Mouse (Mus musculus) v-Abl transformed pro-B cells (cell line): Measurements from ENCODE around the gene Supt3.

Source experiments
- in situ Hi-C, 2 experiments: fragments of 400-800 bp; cut with MboI; formaldehyde crosslinking; loops; one replicate each; pipeline ENCODE4 v1.15.1; 2025; ENCODE audit not compliant: unreplicated experiment in 2 of 2

Supt3 gene

DNA sequence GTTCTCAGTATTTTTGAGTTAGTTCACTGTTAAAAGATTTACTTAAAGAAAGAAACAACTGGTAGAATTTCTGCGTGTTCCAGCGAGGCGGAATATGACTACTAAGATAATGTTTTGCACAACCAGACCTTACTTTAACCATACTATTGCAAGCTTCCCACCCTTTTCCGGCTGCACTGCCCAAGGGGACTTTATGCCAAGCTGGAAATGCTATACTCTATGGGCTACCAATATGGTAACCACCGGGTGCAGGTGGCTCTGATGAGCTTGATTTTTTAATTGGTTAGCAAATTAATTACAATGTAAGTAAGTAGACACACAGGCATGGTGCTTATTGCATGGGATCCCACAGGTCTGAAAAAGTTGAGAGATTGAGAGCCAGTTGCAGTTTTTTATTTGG lies 1.2 kb downstream of the Supt3 start:
- in situ Hi-C loops = no loop called here

DNA sequence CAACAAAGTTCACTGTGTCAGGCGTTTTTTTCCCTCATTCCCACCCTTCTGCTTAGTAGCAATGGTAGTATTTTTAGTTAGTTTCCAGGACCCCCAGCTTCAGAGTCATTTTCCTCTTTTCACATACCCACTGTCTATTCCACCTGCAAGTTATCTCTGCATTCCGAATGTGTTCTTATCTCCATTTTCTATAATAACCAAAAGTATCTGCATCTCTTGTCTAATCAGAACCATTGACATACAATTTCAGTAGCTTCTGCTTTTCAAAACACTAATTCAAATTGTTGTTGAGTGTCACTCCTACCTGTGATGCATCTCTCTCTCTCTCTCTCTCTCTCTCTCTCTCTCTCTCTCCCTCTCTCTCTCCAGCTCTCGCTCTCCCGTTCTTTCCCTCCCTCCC lies 3.4 kb downstream of the Supt3 start:
- in situ Hi-C loops = no loop called here

DNA sequence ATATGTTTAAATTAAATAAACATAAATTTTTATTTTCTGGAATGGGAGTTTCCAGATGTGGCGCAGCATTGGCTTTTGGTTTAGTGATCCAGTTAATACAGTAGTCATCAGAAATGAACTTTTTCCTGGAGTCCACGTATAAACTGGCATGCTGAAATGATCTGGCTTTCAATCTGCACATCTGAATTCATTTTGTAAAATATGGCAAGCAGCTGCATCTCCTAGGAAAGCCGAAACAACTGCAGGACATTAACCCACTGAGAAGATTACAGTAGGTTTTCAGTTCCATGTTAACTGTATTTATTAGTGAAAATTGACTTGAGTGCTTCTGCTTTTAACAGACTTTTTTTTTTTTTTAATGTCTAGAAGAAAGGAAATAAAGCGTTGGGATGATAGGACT lies 5.4 kb downstream of the Supt3 start:
- in situ Hi-C loops = no loop called here

DNA sequence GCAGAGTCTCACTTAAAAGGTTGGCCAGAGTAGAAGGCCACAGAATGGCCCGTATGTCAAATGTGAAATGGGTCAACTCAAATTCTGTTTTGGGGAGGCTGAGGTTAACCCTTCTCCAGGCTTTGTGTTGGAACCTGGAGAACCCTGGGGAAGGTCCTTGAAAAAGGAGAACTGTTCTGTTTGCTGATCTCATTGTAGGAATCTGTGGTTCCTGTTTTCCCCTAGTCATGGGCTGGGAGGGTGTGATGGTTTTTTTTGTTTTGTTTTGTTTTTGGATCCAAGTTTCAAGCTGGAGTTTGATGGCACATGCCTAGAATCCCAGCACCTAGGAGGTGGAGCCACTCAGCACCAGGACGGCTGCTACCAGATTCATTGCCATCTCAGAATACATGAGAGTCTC lies 6.2 kb downstream of the Supt3 start:
- in situ Hi-C loops = no loop called here

DNA sequence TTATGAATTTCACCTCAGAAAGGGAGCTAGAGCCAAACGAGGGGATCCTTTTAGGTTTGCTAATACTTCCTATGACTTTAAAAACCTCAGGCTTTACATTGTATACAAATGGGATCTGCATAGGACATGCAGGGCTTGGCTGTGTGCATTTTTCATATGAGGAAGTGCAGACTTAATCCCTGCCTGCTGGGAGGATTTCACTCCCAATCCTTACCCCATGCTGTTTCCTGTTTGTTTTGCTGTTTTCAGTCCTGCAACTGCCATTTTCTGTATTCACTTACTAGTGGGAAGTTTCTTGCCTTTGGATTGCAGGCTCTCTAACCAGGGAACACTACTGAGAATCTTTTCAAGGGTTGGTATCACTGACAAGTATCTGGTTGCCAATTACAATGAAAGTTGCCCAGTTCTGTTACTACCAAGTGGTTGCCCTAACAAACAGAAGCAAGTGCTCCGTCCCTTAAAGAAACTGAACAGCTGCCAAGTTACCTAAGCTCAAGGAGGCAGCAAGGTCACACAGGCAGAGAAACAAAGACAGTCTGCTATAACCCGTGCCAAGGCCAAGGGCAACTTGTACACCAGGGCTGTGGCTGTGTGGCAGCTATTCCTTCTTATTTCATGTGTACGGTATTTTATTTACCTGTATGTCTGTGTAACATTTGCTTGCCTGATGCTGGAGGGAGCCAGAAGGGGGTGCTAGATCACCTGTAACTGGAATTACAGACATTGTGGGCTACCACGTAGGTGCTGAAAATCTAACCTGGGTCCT lies 12.2 kb downstream of the Supt3 start:
- in situ Hi-C loops = no loop called here

DNA sequence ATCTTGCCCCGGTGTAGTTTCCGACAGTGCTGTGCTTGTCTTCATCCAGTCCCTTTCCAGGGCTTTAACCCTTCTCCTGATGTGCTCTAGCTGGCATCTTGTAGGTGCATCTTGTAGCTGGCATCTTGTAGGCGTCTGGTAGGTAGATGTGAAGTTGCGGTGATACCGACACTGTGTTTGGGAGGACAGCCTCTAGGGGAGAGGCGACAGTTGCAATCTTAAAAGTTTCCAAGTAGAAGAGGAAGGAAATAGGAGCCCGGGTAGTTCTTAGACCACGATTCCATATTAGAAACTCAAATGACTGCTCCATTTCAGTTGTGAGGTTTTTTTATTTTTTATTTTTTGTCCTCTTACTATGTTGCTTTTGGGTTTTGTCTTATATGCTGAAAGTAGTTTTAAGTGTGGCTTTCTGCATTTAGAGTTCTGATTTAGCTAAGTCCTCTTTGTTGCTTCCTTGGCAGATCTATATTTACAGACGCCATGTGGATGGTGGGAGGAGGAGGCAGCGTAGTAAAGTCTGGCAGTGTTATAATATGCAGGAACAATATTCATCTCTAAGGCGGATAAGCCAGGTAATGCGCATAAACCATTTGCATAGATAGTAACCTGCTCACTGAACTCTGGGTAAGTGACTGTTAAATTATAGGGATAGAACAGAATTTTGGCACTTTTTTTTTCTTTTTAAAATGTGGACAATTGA lies 15.4 kb downstream of the Supt3 start:
- in situ Hi-C loops = no loop called here

DNA sequence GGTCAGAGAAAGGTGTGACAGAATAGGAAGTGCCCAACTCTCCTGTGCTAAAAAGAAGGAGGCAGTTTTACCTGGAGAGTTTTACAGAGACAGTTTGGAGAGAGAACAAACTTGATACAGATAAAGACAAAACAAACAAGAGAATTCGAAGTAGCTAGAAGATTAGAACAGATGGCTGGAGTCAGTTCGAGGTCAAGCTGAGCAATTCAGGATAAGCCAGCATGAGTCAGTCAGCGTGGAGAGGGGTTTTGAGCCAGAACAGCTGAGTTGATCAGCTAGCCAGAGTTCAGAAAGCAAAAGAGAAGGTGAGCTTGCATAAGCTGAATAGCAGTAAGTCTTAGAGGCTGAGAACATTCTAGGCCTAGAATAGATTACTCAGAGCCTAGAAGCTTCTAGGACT lies 20.4 kb downstream of the Supt3 start:
- in situ Hi-C loops = no loop called here

DNA sequence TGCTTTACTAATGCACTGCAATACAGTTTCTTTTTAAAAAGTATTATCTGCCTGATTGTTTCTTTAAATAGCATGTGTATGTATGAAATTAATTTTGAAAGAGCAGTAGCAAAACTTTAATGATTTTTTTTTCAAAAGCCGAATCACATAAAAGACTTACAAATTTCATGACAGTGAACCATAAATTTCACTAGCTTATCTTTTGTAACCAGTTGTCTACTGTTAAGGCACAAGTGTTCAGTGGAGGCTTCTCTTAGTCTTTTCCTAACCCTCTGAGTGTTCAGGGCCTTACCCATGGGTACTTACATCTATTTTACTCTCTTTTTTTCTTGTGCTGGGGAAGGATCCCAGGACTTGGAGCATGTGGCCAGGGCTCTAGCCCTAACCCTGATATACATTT lies 30.1 kb downstream of the Supt3 start:
- in situ Hi-C loops = no loop called here

DNA sequence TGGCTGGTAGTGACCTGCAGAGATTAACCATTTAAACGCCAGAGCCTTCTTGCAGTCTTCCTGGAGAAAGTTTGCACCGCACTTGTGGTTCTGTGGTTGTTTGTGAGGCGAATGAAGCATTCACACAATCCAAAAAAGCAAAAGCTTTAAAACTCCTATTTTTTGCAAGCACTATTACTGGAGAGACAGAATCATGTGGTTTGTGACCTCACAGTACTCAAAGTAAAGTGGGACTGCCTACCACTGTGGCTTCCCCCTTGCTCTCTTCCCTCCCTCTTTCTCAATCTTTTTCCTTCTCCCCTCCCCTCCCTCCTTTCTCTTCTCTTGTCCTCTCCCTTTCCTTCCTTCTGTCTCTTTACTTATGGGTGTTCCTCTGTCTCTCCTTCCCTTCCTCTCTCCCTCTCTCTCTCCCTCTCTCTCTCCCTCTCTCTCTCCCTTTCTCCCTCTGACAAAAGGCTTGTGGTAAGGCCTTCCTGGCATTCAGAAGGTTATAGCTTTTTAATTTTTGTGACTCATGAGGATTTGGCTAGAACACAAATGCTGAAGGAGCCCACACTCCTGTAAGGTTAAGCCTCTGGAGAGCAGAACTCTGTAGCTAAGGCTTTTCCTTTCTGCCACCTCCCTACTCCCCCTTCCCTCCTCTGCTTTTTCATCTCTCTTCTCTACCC lies 37.7 kb downstream of the Supt3 start, which contains the start of gene Runx2:
TSS of gene Runx2 (minus strand) at position 290 of the 668 bp plus-strand sequence.
- in situ Hi-C loops = no loop called here

DNA sequence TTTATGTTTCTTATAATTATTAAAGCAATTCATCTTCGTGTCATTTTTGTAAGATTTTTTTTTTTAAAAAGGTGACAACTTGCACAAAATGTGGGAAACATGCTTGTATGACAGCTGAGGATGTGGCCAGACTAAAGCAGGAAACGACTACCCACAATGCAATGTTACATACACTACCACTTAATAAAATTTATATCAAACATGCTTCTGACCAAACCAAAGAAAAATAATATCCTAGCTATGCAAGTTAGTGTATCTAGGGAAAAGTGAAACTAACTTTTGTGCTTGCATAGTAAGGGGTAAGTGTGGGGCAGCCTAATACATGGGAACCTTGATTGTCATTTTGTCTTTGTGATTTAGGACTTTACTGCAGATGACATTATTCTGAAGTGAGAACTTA lies 41.9 kb downstream of the Supt3 start:
- in situ Hi-C loops = no loop called here

DNA sequence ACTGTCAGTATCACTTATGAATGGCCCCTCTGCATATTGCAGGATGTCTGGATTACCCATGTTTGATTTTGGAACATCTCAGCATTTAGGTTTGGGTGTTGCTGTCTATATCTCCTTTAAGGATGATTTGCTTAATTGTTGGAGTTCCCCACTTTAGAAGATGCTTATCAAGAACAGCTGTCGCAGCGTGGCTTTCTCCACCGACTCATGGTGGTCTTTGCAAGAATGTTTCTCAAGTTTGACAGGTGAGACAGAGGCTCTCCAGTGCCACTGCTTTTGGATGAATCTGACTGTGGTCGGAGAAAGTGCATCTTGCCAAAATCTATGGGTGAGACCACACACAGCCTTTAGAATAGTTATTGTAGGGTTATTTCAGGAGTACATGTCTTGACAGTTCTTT lies 42.9 kb downstream of the Supt3 start:
- in situ Hi-C loops = no loop called here

DNA sequence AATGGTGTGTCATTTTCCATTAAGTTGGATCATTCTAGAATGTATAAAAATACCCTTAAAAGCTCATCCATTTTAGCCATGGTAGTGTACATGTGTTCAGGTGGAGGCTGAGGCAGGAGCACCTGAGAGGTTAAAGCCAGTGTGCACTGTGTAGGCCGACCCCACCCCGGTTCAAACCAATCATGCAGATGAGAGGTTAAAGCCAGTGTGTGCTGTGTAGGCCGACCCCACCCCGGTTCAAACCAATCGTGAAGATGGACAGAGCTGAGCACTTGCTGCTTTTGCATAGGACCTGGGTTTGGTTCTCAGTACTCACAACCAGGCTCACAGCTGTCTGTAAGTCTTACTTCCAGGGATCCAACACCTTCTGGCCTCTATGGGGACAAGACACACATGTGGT lies 45.0 kb downstream of the Supt3 start:
- in situ Hi-C loops = no loop called here

DNA sequence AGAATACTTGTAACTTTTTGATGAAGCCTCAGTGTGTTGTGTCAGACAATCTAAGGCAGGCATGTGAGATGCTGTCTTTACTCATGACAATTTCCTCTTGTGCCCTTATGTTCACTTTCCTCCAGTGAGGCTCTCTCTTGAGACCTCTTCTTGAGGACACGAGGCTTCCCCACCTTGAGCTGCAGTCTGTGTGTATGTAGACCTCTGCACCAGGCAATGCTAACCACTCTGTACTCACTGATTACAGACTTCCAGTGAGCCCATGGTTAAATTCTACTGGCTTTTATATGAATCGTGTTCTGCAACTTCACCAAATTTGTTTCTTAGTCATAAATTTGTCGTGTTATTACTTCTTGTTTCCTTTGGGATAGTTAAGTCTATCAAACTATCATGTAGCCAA lies 50.2 kb downstream of the Supt3 start:
- in situ Hi-C loops = no loop called here

DNA sequence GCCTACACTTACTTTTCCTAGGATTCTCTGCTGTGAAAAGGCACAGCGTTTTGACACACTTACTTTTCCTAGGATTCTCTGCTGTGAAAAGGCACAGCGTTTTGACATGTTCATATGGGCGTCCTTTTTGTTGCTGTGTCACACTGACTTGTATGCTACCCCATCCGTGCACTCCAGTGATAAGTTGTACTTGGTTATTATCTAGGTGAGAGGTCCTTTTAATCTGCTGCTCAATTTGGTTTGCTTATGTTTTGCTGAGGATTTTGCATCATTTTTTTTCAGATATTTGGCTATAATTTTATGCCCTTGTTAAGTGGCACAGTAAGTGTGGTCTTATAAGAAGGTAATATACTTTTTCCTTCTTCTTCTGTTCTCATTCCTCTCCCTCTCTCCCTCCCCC lies 51.0 kb downstream of the Supt3 start:
- in situ Hi-C loops = no loop called here

DNA sequence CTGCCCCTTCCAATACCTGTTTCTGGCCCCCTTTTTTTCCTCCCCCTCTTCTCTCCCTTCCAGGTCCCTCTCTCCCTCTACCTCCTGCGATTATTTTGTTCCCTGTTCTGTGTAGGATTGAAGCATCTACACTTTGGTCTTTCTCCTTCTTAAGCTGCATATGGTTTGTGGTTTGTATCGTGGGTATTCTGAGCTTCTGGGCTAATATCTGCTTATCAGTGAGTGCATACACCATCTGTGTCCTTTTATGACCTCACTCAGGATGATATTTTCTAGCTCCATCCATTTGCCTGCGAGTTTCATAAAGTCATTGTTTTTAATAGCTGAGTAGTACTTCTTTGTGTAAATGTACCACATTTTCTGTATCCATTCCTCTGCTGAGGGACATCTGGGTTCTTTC lies 52.6 kb downstream of the Supt3 start:
- in situ Hi-C loops = no loop called here

DNA sequence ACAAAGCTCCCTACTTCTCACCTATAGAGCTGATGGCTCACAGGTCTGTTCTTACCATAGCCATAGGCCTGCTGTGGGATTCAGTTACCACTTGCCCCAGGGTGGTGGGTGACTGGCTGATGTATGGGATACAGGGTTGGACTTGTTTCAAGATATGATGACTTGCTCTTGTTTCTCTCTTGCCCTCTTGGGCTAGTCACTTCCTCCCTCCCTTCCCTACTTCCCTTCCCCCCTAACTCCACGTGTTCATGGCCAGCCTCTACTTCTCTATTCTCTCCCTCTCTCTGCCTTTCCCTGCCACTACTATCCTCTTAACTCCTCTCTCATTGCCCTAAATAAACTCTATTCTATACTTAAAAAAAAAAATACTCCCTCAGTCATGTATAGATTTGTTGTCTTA lies 54.2 kb downstream of the Supt3 start:
- in situ Hi-C loops = no loop called here

DNA sequence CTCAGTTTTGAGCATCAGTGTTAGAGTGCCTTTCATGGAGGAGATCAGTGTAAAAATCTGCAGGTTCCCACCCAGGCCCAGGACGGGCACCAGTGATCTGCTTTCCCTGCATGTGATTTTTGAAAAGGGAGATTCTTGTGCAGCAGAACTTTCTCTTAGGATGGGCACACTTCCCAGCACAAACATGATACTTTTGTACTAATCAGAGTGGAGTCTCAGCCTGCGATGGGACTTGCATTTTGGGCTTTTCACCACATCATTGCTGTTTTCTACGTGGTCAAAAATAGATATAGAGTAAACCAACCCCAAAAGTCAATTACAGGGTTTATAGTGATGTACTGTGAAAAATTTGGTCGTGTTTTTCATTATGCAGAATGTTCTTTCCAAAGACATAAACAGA lies 65.2 kb downstream of the Supt3 start:
- in situ Hi-C loops = no loop called here

DNA sequence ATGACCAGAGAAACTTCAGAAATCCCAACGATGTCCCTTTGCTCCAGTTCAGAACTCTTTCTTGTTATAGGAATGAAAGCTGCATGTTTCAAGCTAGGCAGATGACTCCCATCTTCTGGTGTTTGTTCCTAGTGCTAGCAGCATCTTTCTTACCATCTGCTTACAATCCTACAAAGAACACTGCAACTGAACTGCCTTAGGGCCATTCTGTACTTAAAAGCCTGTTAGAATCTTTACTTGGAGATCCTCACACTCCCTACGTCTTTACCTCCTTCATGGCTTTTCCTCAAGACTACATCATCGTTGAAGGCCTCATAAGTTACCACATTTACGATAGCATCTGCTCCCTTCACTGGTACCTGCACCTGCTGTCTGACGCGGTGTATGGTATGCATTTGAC lies 86.2 kb downstream of the Supt3 start:
- in situ Hi-C loops = no loop called here

DNA sequence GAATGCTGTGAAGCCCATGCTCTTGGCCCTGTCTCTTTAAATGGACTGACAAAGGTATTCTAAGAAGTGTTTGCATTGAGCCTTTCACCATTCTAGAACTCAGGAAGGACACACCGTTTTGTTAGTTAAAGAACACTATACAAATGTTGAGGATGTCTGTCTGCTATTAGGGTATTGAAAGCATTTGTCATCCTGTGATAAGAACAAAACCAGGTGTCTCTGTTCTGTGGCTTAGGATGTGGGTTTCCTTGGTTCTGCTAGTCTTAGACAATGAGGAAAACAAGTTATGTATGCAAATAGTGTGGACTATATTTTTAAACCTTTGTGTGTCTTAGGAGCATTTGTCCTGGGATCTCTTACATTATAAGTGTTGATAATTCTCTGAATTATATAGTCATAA lies 116.6 kb downstream of the Supt3 start:
- in situ Hi-C loops = no loop called here

DNA sequence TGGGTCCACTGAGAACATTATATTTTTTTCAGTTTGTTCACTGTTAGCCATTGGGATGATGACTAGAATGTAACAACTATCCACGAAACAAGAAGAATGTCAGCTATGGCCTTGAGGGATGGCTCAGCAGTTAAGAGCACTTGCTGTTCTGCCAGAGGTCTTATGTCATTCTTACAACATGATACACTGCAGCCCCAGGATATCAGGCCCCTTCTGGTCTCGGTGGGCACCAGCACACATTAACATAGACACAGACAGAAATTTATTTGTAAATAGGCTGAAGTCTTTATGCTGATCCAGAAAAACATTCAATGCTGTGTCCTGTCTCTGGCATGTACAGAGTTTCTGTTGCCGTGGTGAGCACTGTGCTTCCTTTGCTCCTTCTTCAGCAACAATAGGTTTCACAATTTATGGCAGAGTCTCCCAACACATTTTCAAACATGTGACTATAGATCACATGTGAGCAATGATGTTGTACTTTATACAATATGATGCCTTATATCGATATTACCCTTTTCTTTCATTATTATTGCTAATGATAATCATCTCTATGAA lies 166.7 kb downstream of the Supt3 start:
- in situ Hi-C loops = no loop called here

DNA sequence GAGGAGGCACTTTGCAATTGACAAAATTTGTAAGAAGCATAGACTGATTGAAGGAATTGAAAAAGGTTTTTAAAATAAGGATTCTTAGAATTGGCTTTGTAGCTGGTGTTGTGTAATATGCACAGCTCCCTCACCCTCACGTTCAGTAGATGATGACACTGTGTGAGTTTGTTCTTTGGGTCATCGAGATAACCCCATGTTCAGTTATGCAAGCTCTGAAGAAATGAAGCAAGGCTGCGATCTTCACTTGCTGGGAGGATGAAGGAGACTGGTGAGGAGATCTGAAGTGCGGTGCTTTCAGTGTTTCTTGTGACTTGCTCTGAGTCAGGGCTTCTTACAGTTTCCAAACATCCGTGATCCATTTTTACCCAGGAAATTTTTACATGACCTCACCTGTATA lies 168.4 kb downstream of the Supt3 start:
- in situ Hi-C loops = no loop called here

DNA sequence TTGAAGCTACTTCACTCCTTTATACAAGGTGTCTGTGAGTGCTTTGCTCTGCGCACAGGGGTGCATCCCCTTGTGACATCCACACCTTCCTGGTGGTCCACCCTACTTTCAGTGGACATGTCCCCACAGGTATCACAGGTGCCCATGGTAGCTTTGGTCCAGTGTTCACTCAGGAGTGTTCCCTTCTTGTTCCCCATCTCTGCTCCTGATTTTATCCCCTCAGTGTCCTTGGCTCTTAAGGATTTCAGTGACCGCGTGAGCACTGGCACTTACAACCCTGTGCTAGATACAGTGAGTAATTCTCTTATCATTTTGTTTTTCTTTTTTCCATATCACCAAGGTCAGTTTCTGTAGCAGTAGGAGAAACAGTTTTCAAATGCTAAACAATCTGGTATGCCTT lies 171.4 kb downstream of the Supt3 start:
- in situ Hi-C loops = no loop called here
